Mouse (Mus musculus) CD4-positive naive resting alpha-beta T cell, adult 76 days (primary cell): ENCODE results near the gene Itih4. TPM values are rescaled to one million over a fixed set of nuclear protein-coding genes. Genes with fewer than 3 reads are reported as not detected.

Experiments
- total RNA-seq: library from RNA; stranded (reverse); gene quantifications from one replicate; pipeline ENCODE4 v1.2.4, GENCODE M21; 2023

Gene Itih4
- 0.26 TPM for total RNA-seq

DNA sequence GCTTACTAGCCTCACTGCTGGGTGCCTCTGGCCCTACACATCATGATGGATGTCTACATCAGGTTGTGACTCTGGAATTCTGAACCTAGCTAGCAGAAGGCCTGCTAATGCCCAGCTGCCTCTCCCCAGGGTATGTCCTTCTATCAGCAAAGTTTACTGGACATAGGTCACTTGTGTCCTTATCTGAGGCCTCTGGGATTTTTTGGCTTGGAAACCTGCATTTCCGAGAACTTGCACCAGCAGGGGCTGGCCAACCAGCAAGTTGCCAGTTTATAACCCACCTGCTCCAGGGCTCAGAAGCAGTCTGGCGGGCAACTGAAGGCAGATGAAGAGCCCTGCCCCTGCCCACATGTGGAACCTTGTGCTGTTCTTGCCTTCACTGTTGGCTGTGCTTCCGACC is at the start of gene Itih4:
TSS of gene Itih4 (plus strand) at position 273 of the 400 bp plus-strand sequence.

DNA sequence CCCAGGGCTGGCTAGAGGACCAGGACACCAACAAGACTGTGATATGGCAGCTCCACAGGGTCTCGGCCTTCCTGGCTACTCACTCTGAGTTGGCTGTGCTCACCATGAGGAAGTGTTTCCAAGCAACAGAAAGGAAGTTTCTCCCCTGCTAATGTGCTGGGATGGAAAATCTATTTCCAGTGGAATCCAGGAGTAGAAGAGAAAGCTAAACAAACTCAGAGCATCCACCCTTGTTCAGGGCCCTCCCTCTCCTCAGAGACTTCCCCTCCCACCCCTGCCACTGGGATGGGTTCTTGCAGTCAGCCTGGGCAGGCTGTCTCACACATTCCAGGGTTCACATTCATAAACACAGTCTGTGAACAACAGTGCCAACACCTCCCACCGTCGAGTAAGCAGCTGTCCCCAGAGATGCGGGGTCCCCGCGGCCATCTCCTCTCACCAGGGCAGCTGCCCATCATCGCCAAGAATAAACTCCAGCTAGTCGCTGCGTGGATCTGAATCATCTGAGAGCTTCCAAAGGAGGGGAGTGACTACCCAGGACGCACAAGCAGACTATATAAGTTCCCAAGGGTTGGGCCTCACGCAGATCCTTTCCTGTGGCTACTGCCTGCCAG is 7.2 kb upstream of the Itih4 start, which contains the start of gene Mustn1:
TSS of gene Mustn1 (plus strand) at position 243 of the 614 bp plus-strand sequence.

DNA sequence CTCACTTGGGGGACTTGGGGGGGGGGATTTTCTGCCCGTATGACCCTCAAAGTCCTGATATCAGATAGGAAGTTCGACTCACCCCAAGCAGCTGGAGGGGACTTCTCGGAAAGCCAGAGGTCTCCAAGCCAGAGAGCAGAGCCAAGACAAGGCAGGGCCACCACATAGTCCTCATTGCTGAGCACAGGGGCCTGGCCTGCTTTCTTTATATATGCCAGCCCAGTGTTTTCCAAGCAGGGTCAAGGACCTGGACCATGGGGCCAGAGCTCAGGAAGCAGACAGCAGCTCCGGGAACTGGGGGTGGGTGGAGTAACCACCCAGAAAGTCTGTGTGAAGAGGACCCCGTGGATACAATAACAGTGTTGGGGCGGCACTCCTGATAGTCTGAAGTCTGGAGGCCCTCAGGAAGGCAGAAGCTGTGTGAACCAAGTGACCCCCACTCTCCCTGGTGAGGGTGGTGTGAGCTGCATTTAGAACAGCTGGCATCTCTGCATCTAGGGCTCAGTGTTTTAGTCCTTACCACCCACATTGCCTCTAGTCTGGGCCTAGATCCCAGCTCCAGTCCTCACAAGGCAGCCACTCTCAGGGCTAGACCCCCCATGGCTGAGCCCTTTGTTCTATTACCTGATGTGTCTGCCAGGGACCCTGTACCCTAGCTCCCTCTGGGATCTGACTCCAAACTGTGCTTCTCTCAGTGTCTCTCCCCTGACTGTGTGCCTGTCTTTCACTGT is 37.3 kb downstream of the Itih4 start, which contains the start of gene Itih3:
TSS of gene Itih3 (minus strand) at position 386 of the 731 bp plus-strand sequence.

DNA sequence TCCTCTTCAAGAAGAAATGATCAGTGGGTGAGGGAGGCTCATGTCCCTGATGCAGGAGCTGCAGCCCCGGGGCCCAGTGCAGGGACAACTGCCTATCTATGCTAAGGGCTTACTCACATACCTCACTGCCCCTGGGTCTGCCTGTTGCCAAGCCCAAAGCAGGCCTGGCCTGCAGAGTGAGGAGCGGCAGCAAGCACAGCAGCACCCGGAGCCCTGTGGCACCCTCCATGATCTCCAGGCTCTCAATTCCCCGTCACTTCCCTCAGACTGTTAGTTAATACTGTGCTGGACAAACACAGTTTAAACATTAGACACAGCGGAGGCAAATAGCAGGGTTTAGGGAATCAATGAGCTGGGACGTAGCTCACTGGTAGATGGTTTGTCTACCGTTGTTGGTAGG is 56.8 kb downstream of the Itih4 start, which contains the start of gene Itih1:
TSS of gene Itih1 (minus strand) at position 252 of the 400 bp plus-strand sequence.

DNA sequence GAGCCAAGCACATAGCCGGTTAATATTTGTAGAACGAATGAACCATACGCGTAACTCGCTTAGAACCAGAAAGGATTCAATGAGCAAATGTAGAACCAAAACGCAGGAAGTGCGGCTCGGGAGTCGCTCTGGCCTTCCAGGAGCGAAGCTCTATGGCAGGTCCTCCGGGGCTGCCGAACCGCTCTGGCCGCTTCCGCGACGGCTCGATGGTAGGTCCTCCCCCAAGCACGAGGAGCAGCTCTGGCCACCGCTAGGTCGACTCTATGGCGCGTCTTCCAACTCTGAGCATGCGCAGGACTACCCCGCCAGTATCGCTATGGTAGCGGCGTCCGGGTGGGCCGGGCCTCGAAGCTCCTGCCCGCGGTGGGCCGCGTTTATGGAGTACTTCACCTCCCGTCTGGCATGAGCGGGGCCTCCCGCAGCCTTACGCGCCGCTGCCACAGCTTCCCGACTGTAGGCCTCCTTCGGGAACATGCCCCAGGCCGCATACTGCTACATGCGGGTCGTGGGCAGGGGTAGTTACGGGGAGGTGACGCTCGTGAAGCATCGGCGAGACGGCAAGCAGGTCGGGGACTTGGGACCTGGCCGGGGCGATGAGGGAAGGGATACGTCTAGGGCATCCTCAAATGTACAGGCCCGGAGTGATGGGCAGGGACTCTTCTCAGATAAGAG is 65.0 kb downstream of the Itih4 start, which contains the start of gene Nek4:
TSS of gene Nek4 (plus strand) at position 224 of the 672 bp plus-strand sequence.

Other genes with a start within 250 kb of the Itih4 start
- gene Rft1, start 232.1 kb upstream of the Itih4 start, total RNA-seq: 12.4 TPM
- gene Sfmbt1, start 171.6 kb upstream of the Itih4 start, total RNA-seq: 12.5 TPM
- gene Tmem110, start 60.9 kb upstream of the Itih4 start, total RNA-seq: 14.9 TPM
- 2.5 TPM for gene Mustn1, start 7.3 kb upstream of the Itih4 start, total RNA-seq
- 0.44 TPM for gene Itih3, start 37.3 kb downstream of the Itih4 start, total RNA-seq
- gene Itih1, start 56.8 kb downstream of the Itih4 start, total RNA-seq: not detected
- 3.9 TPM for gene Nek4, start 64.9 kb downstream of the Itih4 start, total RNA-seq
- 6.5 TPM for gene Glt8d1, start 114.9 kb downstream of the Itih4 start, total RNA-seq
- gene Spcs1, start 115.2 kb downstream of the Itih4 start, total RNA-seq: 73.7 TPM
- 80.7 TPM for gene Pbrm1, start 132.7 kb downstream of the Itih4 start, total RNA-seq
- 282 TPM for gene Gnl3, start 132.7 kb downstream of the Itih4 start, total RNA-seq
- gene Smim4, start 242.5 kb downstream of the Itih4 start, total RNA-seq: 28.1 TPM
- 0.50 TPM for gene Nt5dc2, start 244.6 kb downstream of the Itih4 start, total RNA-seq